Mouse (Mus musculus) cerebellum, adult 2 months (tissue): Measurements from ENCODE around the gene Anp32b. TPM values are rescaled to one million over a fixed set of nuclear protein-coding genes. Genes with fewer than 3 reads are reported as not detected.
A peak's percentile ranks its signal among the peaks of the same experiment; 100 is the strongest.

Experiments used
- DNase-seq, 2 experiments: peaks; one replicate each; pipeline ENCODE4 v3.0.0; 2021
- H3K27ac ChIP-seq: fragments of 200-500 bp; 2 replicates; pipeline ENCODE4 v1.5.1; 2012; ENCODE audit warnings: low read length, control low read depth, inconsistent platforms; ENCODE audit not compliant: insufficient read depth
- H3K27me3 ChIP-seq: fragments of 200-500 bp; 2 replicates; pipeline ENCODE4 v1.6.1; 2012; ENCODE audit warnings: inconsistent platforms, mild to moderate bottlenecking, low read length, moderate library complexity; ENCODE audit not compliant: control insufficient read depth, insufficient read depth
- H3K4me1 ChIP-seq: fragments of 200-500 bp; 2 replicates; pipeline ENCODE4 v1.6.1; 2011; ENCODE audit warnings: low read length; ENCODE audit not compliant: control insufficient read depth, insufficient read depth
- H3K4me3 ChIP-seq: fragments of 200-500 bp; replicated peaks from 2 replicates; pipeline ENCODE3; 2011; ENCODE audit warnings: mild to moderate bottlenecking, low read depth, low read length, control low read depth; ENCODE audit not compliant: insufficient read depth
- CTCF ChIP-seq: fragments of 200-500 bp; IDR thresholded peaks from 2 replicates; pipeline ENCODE4 v1.5.1; 2011; ENCODE audit warnings: low read depth, mild to moderate bottlenecking, control low read depth, low read length, moderate library complexity, borderline replicate concordance; ENCODE audit not compliant: insufficient read depth
- POLR2A ChIP-seq: fragments of 200-500 bp; IDR thresholded peaks from 2 replicates; pipeline ENCODE4 v1.6.1; 2011; ENCODE audit warnings: low read length, control low read depth, borderline replicate concordance; ENCODE audit not compliant: insufficient read depth
- WGBS: fragments of 180-500 bp; shearing (Covaris S2); methylation state at CpG from one replicate; pipeline ENCODE4 v1.1.7; 2018; 5-methylcytosine and 5-hydroxymethylcytosine counted together
- polyA plus RNA-seq: library from polyadenylated mRNA; depleted of rRNA; stranded (reverse); fragments of >200 nt; gene quantifications from 2 replicates; pipeline ENCODE4 v1.2.3, GENCODE M21; 2012

The Anp32b gene
- polyA plus RNA-seq, 1 experiment, result 51.8 TPM

DNA sequence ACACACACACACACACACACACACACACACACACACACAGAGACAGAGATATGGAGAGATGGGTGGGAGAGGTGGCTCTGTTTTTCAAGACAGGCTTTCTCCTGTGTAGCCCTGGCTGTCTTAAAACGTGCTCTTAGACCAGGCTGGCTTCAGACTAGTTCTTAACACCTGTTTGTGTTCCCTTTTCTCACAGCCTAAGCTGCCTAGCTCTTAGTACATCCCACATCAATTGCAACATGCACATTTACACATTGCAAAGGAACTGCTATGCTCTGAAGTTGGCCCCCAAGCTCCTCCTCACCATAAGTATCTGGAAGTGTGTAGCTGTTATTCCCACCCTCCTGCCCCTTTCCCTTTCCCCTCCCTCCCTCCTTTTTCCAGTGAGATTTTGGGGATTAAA, 3.2 kb upstream of the Anp32b start:
- no peak for DNase-seq
- peaks cover 28% of the 10 kb centered on the region for H3K4me1 ChIP-seq
- H3K27ac ChIP-seq, result no peak overlapping the region
- H3K4me3 ChIP-seq, result no peak overlapping the region
- 65% methylated on average over 1 of the region's 1 CpGs for WGBS
- TF ChIP-seq CTCF, result no peak
- TF ChIP-seq POLR2A, result no peak
- H3K27me3 ChIP-seq, result no peaks in the 10 kb centered on the region

DNA sequence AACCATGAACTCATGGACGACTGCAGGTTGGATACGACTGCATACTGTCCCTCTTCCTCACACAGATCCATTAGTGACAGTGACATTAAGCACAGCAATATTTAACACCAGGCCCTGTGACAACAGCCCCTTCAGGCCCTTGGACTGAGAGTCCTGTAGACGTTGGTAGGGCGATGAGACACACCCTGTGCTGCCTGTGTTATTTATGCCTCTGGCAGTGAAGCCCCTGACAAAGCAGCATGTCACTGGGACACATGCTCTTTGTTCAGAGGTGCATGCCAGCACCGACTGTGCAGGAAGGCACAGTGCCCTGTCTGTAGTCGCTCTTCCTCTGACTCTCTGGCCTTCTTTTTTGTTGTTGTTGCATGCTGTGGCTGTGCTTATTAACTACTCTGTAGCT, 1.8 kb upstream of the Anp32b start:
- TF ChIP-seq POLR2A (no peak), CTCF (no peak)
- Histone ChIP-seq H3K4me3 (no peak overlapping the region), H3K4me1 (peaks cover 28% of the 10 kb centered on the region), H3K27me3 (no peaks in the 10 kb centered on the region), H3K27ac (peak overlapping the region; percentile 47)
- 7% methylated on average over 6 of the region's 6 CpGs for WGBS
- DNase-seq, result peak; percentile 73 to 83

DNA sequence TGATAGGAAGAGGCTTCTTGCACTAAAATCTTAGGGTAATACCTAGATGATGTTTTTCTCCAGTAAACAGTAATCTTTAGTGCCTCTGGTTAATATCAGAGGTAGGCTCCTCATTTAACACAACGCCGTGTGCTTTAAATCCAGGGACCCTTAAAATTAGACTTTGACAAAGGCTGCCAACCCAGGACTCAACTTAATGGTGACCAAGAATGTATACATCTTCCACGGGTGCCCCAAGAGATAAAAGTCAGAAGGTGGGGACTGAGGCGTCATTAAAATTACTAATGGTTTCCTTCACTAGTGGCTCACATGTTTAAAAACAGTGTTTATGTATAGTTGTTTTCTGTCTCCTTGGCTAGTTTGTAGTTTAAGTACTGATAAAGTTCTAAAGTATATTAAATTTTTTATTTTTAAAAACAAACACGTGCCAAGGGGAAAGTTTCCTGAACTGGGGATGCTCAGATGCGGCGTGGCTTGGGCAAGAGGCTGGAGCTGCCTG, 633 bp upstream of the Anp32b start:
- no peak for DNase-seq
- Histone ChIP-seq H3K4me3 (peak overlapping the region; percentile 30), H3K27me3 (no peaks in the 10 kb centered on the region), H3K4me1 (peaks cover 25% of the 10 kb centered on the region), H3K27ac (0 out of 2 replicates have a peak overlapping the region, but pooled peaks have one; percentile 6)
- TF ChIP-seq POLR2A, result no peak
- no peak for TF ChIP-seq CTCF
- WGBS, result 44% methylated on average over 7 of the region's 7 CpGs

DNA sequence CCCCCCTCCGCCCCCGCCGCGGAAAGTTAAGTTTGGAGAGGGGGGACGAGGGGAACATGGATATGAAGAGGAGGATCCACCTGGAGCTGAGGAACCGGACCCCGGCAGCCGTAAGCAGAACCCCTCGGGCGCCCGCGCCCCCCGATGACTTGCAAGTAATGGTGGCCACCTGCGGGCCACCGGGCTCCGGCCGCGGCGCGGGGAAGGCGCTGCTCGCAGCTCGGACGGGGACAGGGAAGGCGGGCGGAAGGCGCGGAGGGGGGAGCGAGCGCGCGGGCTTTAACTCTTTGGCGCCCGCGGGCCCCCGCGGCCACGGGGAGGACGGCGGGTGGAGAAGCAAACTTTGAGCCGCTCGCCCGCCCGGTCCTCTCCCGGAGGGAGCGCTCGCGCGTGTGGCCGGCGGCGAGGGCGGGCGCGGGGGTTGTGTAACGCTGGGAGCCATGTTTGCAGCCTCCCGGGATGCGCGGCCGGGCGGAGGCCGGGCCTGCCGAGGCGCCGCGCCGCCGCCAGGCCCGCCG, 597 bp downstream of the Anp32b start:
- no peaks in the 10 kb centered on the region for H3K27me3 ChIP-seq
- H3K27ac ChIP-seq, result peak overlapping the region; percentile 97
- TF ChIP-seq CTCF (no peak), POLR2A (no peak)
- WGBS, result 1% methylated on average over 55 of the region's 70 CpGs
- H3K4me3 ChIP-seq, result peak overlapping the region; percentile 73
- peak; percentile 81 to 87 for DNase-seq
- peaks cover 15% of the 10 kb centered on the region for H3K4me1 ChIP-seq

DNA sequence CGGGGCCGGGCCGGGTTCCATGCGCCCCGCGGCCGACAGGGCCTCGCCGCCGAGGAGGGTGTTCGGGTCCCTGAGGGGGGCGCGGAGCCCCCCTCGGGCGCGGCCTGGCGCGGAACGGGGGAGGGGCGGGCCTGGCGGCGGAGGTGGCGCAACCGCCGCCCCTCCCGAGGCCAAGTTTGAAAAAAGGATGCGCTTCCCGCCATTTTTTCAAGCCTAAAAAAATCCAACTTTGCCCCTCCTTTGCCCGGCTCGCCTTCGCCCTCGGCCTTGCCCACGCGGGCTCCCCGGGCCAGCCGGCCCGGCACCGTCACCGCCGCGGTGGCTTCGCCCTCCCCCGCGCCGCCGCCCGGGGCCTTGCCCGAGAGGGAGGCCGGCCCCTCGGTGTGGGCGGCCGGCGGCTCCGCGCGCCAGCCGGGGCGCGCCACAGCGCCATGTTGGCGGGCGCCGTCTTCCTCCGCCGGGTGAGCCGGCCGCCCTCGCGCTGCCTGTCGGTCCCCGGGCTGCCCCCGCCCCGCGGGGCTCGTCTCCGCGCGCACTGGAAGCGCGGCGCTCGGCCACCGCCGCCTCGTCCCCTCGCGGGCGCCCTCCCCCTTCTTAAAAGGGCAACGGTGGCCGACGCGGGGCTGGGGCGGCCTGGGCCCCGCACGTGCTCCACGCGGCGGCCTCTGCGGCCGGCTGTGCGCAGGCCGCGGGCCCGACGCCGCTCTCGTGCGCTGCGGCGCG, 1.2 kb downstream of the Anp32b start:
- TF ChIP-seq CTCF (no peak), POLR2A (0 out of 2 replicates have a peak, but pooled peaks have one; percentile 25)
- DNase-seq, result peak; percentile 81
- Histone ChIP-seq H3K27ac (peak overlapping the region; percentile 97), H3K4me3 (peak overlapping the region; percentile 73), H3K4me1 (peaks cover 15% of the 10 kb centered on the region), H3K27me3 (no peaks in the 10 kb centered on the region)
- 1% methylated on average over 107 of the region's 111 CpGs for WGBS

DNA sequence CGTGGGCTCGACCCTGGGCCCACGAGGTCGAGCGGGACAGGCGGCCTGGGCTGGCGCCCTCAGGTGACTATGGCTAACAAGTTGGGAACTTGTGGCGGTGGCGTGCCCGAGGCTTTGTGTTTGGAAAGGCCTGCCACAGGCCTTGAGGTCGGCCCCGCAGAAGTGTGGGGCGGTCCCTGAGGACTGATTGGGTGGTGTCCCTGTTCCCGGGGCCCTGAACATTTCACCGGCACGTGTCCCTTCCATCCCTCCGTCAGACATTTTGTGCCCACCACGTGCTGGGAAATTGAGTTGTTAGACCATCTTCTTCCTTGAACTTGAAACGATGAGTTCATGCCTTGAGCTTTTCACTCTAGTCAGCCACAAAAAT, 1.8 kb downstream of the Anp32b start:
- Histone ChIP-seq H3K27ac (peak overlapping the region; percentile 97), H3K4me3 (peak overlapping the region; percentile 73), H3K4me1 (peaks cover 15% of the 10 kb centered on the region), H3K27me3 (no peaks in the 10 kb centered on the region)
- WGBS, result 1% methylated on average over 19 of the region's 19 CpGs
- no peak for TF ChIP-seq POLR2A
- no peak for TF ChIP-seq CTCF
- peak; percentile 56 to 64 for DNase-seq

DNA sequence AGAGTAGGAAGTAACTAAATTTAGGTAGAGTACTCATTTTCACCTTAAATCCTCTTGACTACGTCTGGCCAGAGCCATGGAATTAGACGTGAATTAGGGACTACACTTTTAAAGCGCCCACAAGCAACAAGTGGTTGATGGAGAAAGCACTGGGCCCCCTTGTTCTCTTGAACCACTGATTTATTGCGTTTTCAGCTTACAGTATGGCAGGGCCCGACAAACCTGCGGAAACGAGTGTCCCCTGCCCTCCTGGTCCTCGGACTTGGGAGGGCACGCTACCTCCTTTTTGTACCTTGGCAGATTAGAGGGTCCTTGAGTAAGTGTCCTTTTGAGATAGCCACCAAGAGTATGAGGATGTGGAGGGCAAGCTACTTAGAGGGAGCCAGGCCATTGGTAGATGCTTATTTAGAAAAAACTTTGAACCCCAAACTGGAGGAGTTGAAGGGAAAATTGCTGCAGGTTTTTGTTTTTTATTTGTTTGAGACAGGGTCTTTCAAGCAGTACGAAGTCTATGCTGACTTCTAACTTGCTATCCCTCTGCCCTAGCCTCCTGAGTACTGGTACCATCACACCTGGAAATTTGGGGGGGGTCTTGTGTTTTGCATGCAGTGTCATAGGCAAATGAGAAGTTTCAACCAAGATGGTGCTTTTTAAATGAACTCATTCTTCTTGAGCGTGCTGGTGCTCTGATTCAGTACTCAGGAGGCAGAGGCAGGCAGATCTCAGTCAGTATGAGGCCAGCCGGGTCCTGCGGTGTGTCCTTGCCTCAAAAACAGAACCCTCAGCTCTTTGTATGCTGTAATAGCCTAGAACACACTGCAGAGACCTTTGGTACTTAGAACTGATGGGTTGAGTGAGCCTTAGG, 2.4 kb downstream of the Anp32b start:
- 65% methylated on average over 13 of the region's 13 CpGs for WGBS
- peak overlapping the region; percentile 73 for H3K4me3 ChIP-seq
- H3K4me1 ChIP-seq, result peaks cover 14% of the 10 kb centered on the region; the same call in 1 of the 2 replicates
- H3K27ac ChIP-seq, result no peak overlapping the region
- no peak for DNase-seq
- H3K27me3 ChIP-seq, result no peaks in the 10 kb centered on the region
- TF ChIP-seq CTCF (no peak), POLR2A (no peak)
